Mouse (Mus musculus): Measurements from ENCODE around the gene Gja3. TPM values are rescaled to one million over a fixed set of nuclear protein-coding genes. Genes with fewer than 3 reads are reported as not detected.

Gene Gja3
- polyA plus RNA-seq, 1 experiment from 2014 or later = 0.05 TPM

- Histone ChIP-seq H3K4me1 (replicated peaks; ENCODE audit: control insufficient read depth, insufficient read depth) (no peaks in the 10 kb centered on the region), H3K9me3 (ENCODE audit: control insufficient read depth, low read length) (no peaks in the 10 kb centered on the region), H3K9ac (ENCODE audit: low read length) (peak overlapping the region; percentile 65), H3K36me3 (ENCODE audit: control insufficient read depth, insufficient read depth, low read length) (no peaks in the 10 kb centered on the region), H3K27me3 (ENCODE audit: control insufficient read depth, insufficient read depth, low read length) (peaks cover 3% of the 10 kb centered on the region; the same call in 1 of the 2 replicates), H3K27ac (replicated peaks) (peak overlapping the region; percentile 45; the same call in 1 of the 2 replicates), H3K4me3 (ENCODE audit: low read depth, low read length) (peak overlapping the region; percentile 66), H3K4me2 (replicated peaks; ENCODE audit: low read depth) (peak overlapping the region; percentile 100)
- TF ChIP-seq CTCF (IDR thresholded peaks at IDR 0.05; ENCODE audit: low read depth) (no peak), EP300 (optimal IDR thresholded peaks at IDR 0.05) (no peak)
- ATAC-seq (ENCODE audit: low FRiP score, low TSS enrichment) = no peak; the same call in 1 of the 2 replicates
- 4% methylated on average over 22 of the region's 22 CpGs for WGBS
- no peak for DNase-seq (ENCODE audit: low spot score)
These were observed 45.8 kb upstream of the Gja3 start for GRCm38 (mm10) chr14:57103711-57104105.

GRCm38 (mm10) chr14:57103121-57103520, 45.2 kb upstream of the Gja3 start:
- 69% methylated on average over 6 of the region's 6 CpGs for WGBS
- H3K36me3 ChIP-seq (ENCODE audit: control insufficient read depth, insufficient read depth, low read length) = no peaks in the 10 kb centered on the region
- H3K4me1 ChIP-seq (replicated peaks; ENCODE audit: control insufficient read depth, insufficient read depth) = no peaks in the 10 kb centered on the region
- no peak for DNase-seq (ENCODE audit: low spot score)
- peak overlapping the region; percentile 66 for H3K4me3 ChIP-seq (ENCODE audit: low read depth, low read length)
- H3K27me3 ChIP-seq (ENCODE audit: control insufficient read depth, insufficient read depth, low read length) = peaks cover 3% of the 10 kb centered on the region; the same call in 1 of the 2 replicates
- H3K9ac ChIP-seq (ENCODE audit: low read length) = no peak overlapping the region
- no peak for TF ChIP-seq CTCF (IDR thresholded peaks at IDR 0.05; ENCODE audit: low read depth)
- TF ChIP-seq EP300 (optimal IDR thresholded peaks at IDR 0.05) = no peak
- peak overlapping the region; percentile 100 for H3K4me2 ChIP-seq (replicated peaks; ENCODE audit: low read depth)
- no peak for ATAC-seq (ENCODE audit: low FRiP score, low TSS enrichment)
- no peak overlapping the region for H3K27ac ChIP-seq (replicated peaks)
- no peaks in the 10 kb centered on the region for H3K9me3 ChIP-seq (ENCODE audit: control insufficient read depth, low read length)

- ATAC-seq (ENCODE audit: low FRiP score, low TSS enrichment) (no peak), DNase-seq (ENCODE audit: low spot score) (no peak)
- no peaks in the 10 kb centered on the region for H3K36me3 ChIP-seq (ENCODE audit: control insufficient read depth, insufficient read depth, low read length)
- no peak overlapping the region for H3K9ac ChIP-seq (ENCODE audit: low read length)
- H3K9me3 ChIP-seq (ENCODE audit: control insufficient read depth, low read length) = no peaks in the 10 kb centered on the region
- H3K4me1 ChIP-seq (replicated peaks; ENCODE audit: control insufficient read depth, insufficient read depth) = no peaks in the 10 kb centered on the region
- no peak overlapping the region for H3K4me2 ChIP-seq (replicated peaks; ENCODE audit: low read depth)
- H3K27me3 ChIP-seq (ENCODE audit: control insufficient read depth, insufficient read depth, low read length) = peaks cover 3% of the 10 kb centered on the region; the same call in 1 of the 2 replicates
- H3K27ac ChIP-seq (replicated peaks) = no peak overlapping the region
- no peak overlapping the region for H3K4me3 ChIP-seq (ENCODE audit: low read depth, low read length)
- no peak for TF ChIP-seq EP300 (optimal IDR thresholded peaks at IDR 0.05)
- no peak for TF ChIP-seq CTCF (IDR thresholded peaks at IDR 0.05; ENCODE audit: low read depth)
- 56% methylated on average over 7 of the region's 7 CpGs for WGBS
These were observed 43.7 kb upstream of the Gja3 start for GRCm38 (mm10) chr14:57101623-57102022.

GRCm38 (mm10) chr14:57095855-57096254, 38.0 kb upstream of the Gja3 start:
- Histone ChIP-seq H3K9me3 (ENCODE audit: control insufficient read depth, low read length) (no peaks in the 10 kb centered on the region), H3K27me3 (ENCODE audit: control insufficient read depth, insufficient read depth, low read length) (no peaks in the 10 kb centered on the region), H3K27ac (replicated peaks) (no peak overlapping the region), H3K36me3 (ENCODE audit: control insufficient read depth, insufficient read depth, low read length) (no peaks in the 10 kb centered on the region), H3K4me3 (ENCODE audit: low read depth, low read length) (no peak overlapping the region), H3K9ac (ENCODE audit: low read length) (no peak overlapping the region), H3K4me2 (replicated peaks; ENCODE audit: low read depth) (no peak overlapping the region), H3K4me1 (replicated peaks; ENCODE audit: control insufficient read depth, insufficient read depth) (no peaks in the 10 kb centered on the region)
- 73% methylated on average over 4 of the region's 4 CpGs for WGBS
- DNase-seq (ENCODE audit: low spot score) (no peak), ATAC-seq (ENCODE audit: low FRiP score, low TSS enrichment) (no peak)
- TF ChIP-seq CTCF (IDR thresholded peaks at IDR 0.05; ENCODE audit: low read depth) = no peak
- TF ChIP-seq EP300 (optimal IDR thresholded peaks at IDR 0.05) = no peak

GRCm38 (mm10) chr14:57093029-57093428, 35.1 kb upstream of the Gja3 start:
- no peaks in the 10 kb centered on the region for H3K9me3 ChIP-seq (ENCODE audit: control insufficient read depth, low read length)
- peak; percentile 61 for DNase-seq (ENCODE audit: low spot score)
- TF ChIP-seq CTCF (IDR thresholded peaks at IDR 0.05; ENCODE audit: low read depth) = peak; percentile 79
- TF ChIP-seq EP300 (optimal IDR thresholded peaks at IDR 0.05) = no peak
- no peak overlapping the region for H3K9ac ChIP-seq (ENCODE audit: low read length)
- ATAC-seq (ENCODE audit: low FRiP score, low TSS enrichment) = no peak; the same call in 1 of the 2 replicates
- no peaks in the 10 kb centered on the region for H3K4me1 ChIP-seq (replicated peaks; ENCODE audit: control insufficient read depth, insufficient read depth)
- H3K36me3 ChIP-seq (ENCODE audit: control insufficient read depth, insufficient read depth, low read length) = no peaks in the 10 kb centered on the region
- no peak overlapping the region for H3K4me2 ChIP-seq (replicated peaks; ENCODE audit: low read depth)
- no peak overlapping the region for H3K27ac ChIP-seq (replicated peaks)
- WGBS = 6% methylated on average over 7 of the region's 8 CpGs
- no peak overlapping the region for H3K4me3 ChIP-seq (ENCODE audit: low read depth, low read length)
- H3K27me3 ChIP-seq (ENCODE audit: control insufficient read depth, insufficient read depth, low read length) = no peaks in the 10 kb centered on the region

- no peak overlapping the region for H3K4me2 ChIP-seq (replicated peaks; ENCODE audit: low read depth)
- no peak overlapping the region for H3K27ac ChIP-seq (replicated peaks)
- H3K36me3 ChIP-seq (ENCODE audit: control insufficient read depth, insufficient read depth, low read length) = no peaks in the 10 kb centered on the region
- H3K4me3 ChIP-seq (ENCODE audit: low read depth, low read length) = no peak overlapping the region
- no peaks in the 10 kb centered on the region for H3K4me1 ChIP-seq (replicated peaks; ENCODE audit: control insufficient read depth, insufficient read depth)
- no peaks in the 10 kb centered on the region for H3K9me3 ChIP-seq (ENCODE audit: control insufficient read depth, low read length)
- TF ChIP-seq EP300 (optimal IDR thresholded peaks at IDR 0.05) = no peak
- no peak for TF ChIP-seq CTCF (IDR thresholded peaks at IDR 0.05; ENCODE audit: low read depth)
- DNase-seq (ENCODE audit: low spot score) = no peak
- no peak for ATAC-seq (ENCODE audit: low FRiP score, low TSS enrichment)
- WGBS = 23% methylated on average over 2 of the region's 2 CpGs
- H3K9ac ChIP-seq (ENCODE audit: low read length) = no peak overlapping the region
- no peaks in the 10 kb centered on the region for H3K27me3 ChIP-seq (ENCODE audit: control insufficient read depth, insufficient read depth, low read length)
These were observed 32.1 kb upstream of the Gja3 start for GRCm38 (mm10) chr14:57090001-57090400.

Measured in stomach, postnatal 0 days (tissue).